Mouse (Mus musculus) embryonic facial prominence, embryonic 13.5 days (tissue): Measurements from ENCODE around the gene Gpr137b. TPM values are rescaled to one million over a fixed set of nuclear protein-coding genes. Genes with fewer than 3 reads are reported as not detected.
"Not testable (repeated sequence)": the region's sequence is repeated elsewhere in the genome, so short reads cannot be mapped to it uniquely, and the experiment has no call there.

Source experiments
- ATAC-seq: fragments of 200-750 bp; cut with Nextera tagmentation; 2 replicates; pipeline ENCODE4 v1.8.0; 2017; ENCODE audit warnings: low read depth; ENCODE audit not compliant: insufficient number of reproducible peaks, insufficient read depth, low FRiP score, low TSS enrichment
- H3K27ac ChIP-seq: fragments of 300-500 bp; sonication (generic); 2 replicates; pipeline ENCODE4 v1.5.1; 2015; ENCODE audit warnings: moderate library complexity, mild to moderate bottlenecking, inconsistent platforms
- H3K27me3 ChIP-seq: fragments of 300-500 bp; sonication (generic); 2 replicates; pipeline ENCODE4 v1.6.1; 2015; ENCODE audit warnings: mild to moderate bottlenecking, inconsistent platforms
- H3K36me3 ChIP-seq: fragments of 300-500 bp; sonication (generic); 2 replicates; pipeline ENCODE4 v1.6.1; 2015; ENCODE audit warnings: mild to moderate bottlenecking, inconsistent platforms
- H3K4me1 ChIP-seq: fragments of 300-500 bp; sonication (generic); 2 replicates; pipeline ENCODE4 v1.6.1; 2015; ENCODE audit warnings: inconsistent platforms
- H3K4me2 ChIP-seq: fragments of 300-500 bp; sonication (generic); 2 replicates; pipeline ENCODE4 v1.6.1; 2015; ENCODE audit warnings: moderate library complexity, mild to moderate bottlenecking, inconsistent platforms
- H3K4me3 ChIP-seq: fragments of 300-500 bp; sonication (generic); 2 replicates; pipeline ENCODE4 v1.5.1; 2015; ENCODE audit warnings: mild to moderate bottlenecking, inconsistent platforms
- H3K9ac ChIP-seq: fragments of 300-500 bp; sonication (generic); 2 replicates; pipeline ENCODE4 v1.6.1; 2015; ENCODE audit warnings: mild to moderate bottlenecking, inconsistent platforms
- H3K9me3 ChIP-seq: fragments of 300-500 bp; sonication (generic); 2 replicates; pipeline ENCODE4 v1.6.1; 2016; ENCODE audit warnings: inconsistent platforms
- WGBS: fragments of 180-500 bp; shearing (Covaris S2); methylation state at CpG from one replicate; pipeline ENCODE4 v1.1.7; 2015; ENCODE audit warnings: mixed read lengths; 5-methylcytosine and 5-hydroxymethylcytosine counted together
- polyA plus RNA-seq: library from polyadenylated mRNA; unstranded; fragments of >200 nt; fragmentation: Nextera tagmentation; extraction: Ambion mirVana; gene quantifications from 2 replicates; pipeline ENCODE4 v1.2.1, GENCODE M21; 2015

Gpr137b gene
- 10.6 and 11.4 TPM in 2 replicates for polyA plus RNA-seq

GRCm38 (mm10) chr13:13393228-13394095, at the start of gene Gpr137b:
Gene Gpr137b (minus strand): TSS chr13:13394014.
- not testable (repeated sequence) for H3K27me3 ChIP-seq, H3K27ac ChIP-seq, H3K4me1 ChIP-seq, H3K9me3 ChIP-seq, H3K36me3 ChIP-seq
- peak; percentile 87 for ATAC-seq
- peak within 1 kb of the TSS; percentile 59 for H3K4me2 ChIP-seq
- peak within 1 kb of the TSS; percentile 58; the same call in 1 of the 2 replicates for H3K9ac ChIP-seq
- H3K4me3 ChIP-seq = peak within 1 kb of the TSS; percentile 42
- under 1% methylated on average over 57 of the region's 78 CpGs for WGBS

- H3K27ac ChIP-seq, H3K36me3 ChIP-seq, H3K27me3 ChIP-seq, H3K9me3 ChIP-seq, H3K9ac ChIP-seq, H3K4me1 ChIP-seq: not testable (repeated sequence)
- H3K4me2 ChIP-seq = peak overlapping the region; percentile 53
- peak overlapping the region; percentile 31 for H3K4me3 ChIP-seq
- WGBS = 2% methylated on average over 19 of the region's 28 CpGs
- 0 out of 2 replicates have a peak, but pooled peaks have one; percentile 1 for ATAC-seq
These were observed 44.5 kb upstream of the Gpr137b start for GRCm38 (mm10) chr13:13438112-13438953.

- Histone ChIP-seq H3K4me2 (peak within 1 kb of the TSS; percentile 53), H3K4me3 (peak within 1 kb of the TSS; percentile 37)
- ATAC-seq = peak; percentile 86
- under 1% methylated on average over 22 of the region's 39 CpGs for WGBS
- H3K27me3 ChIP-seq, H3K36me3 ChIP-seq, H3K27ac ChIP-seq, H3K4me1 ChIP-seq, H3K9me3 ChIP-seq, H3K9ac ChIP-seq: not testable (repeated sequence)
These were observed 43.7 kb upstream of the Gpr137b start, which contains the start of gene Nid1 for GRCm38 (mm10) chr13:13437460-13438015. Gene Nid1 (plus strand): TSS chr13:13437551.

- H3K4me2 ChIP-seq, H3K9me3 ChIP-seq, H3K27ac ChIP-seq, H3K4me3 ChIP-seq, ATAC-seq, H3K36me3 ChIP-seq, H3K4me1 ChIP-seq, H3K27me3 ChIP-seq, H3K9ac ChIP-seq: not testable (repeated sequence)
- 42% methylated on average over 6 of the region's 7 CpGs for WGBS
These were observed 42.3 kb upstream of the Gpr137b start for GRCm38 (mm10) chr13:13436161-13436560.

GRCm38 (mm10) chr13:13423301-13423700, 29.5 kb upstream of the Gpr137b start:
- ATAC-seq, H3K4me2 ChIP-seq, H3K27ac ChIP-seq, H3K36me3 ChIP-seq, H3K9ac ChIP-seq, H3K4me1 ChIP-seq, H3K27me3 ChIP-seq, H3K4me3 ChIP-seq, H3K9me3 ChIP-seq: not testable (repeated sequence)
- 78% methylated on average over 2 of the region's 5 CpGs for WGBS

- ATAC-seq, H3K9ac ChIP-seq, H3K9me3 ChIP-seq, H3K4me2 ChIP-seq, H3K36me3 ChIP-seq, H3K27me3 ChIP-seq, H3K4me3 ChIP-seq, H3K4me1 ChIP-seq, H3K27ac ChIP-seq: not testable (repeated sequence)
- 90% methylated on average over 7 of the region's 12 CpGs for WGBS
These were observed 25.0 kb upstream of the Gpr137b start for GRCm38 (mm10) chr13:13418859-13419258.

GRCm38 (mm10) chr13:13416007-13416337, 22.2 kb upstream of the Gpr137b start:
- not testable (repeated sequence) for H3K4me2 ChIP-seq, ATAC-seq, H3K27ac ChIP-seq, H3K9me3 ChIP-seq, H3K36me3 ChIP-seq, H3K9ac ChIP-seq, H3K4me3 ChIP-seq, H3K4me1 ChIP-seq, H3K27me3 ChIP-seq
- 87% methylated on average over 4 of the region's 4 CpGs for WGBS

- not testable (repeated sequence) for H3K9ac ChIP-seq, H3K27ac ChIP-seq, H3K36me3 ChIP-seq, H3K9me3 ChIP-seq, H3K4me1 ChIP-seq, H3K4me3 ChIP-seq, H3K27me3 ChIP-seq
- ATAC-seq = peak; percentile 52; the same call in 1 of the 2 replicates
- H3K4me2 ChIP-seq = peak overlapping the region; percentile 39
- 35% methylated on average over 23 of the region's 23 CpGs for WGBS
These were observed 21.5 kb upstream of the Gpr137b start for GRCm38 (mm10) chr13:13415120-13416006.

- Histone ChIP-seq H3K36me3 (no peaks in the 10 kb centered on the region), H3K9me3 (0 out of 2 replicates have a peak, but pooled peaks cover 3% of the 10 kb centered on the region), H3K27me3 (no peaks in the 10 kb centered on the region), H3K4me3 (no peak overlapping the region), H3K4me1 (no peaks in the 10 kb centered on the region), H3K9ac (no peak overlapping the region), H3K4me2 (no peak overlapping the region), H3K27ac (no peak overlapping the region)
- no peak for ATAC-seq
- WGBS = 74% methylated on average over 3 of the region's 3 CpGs
These were observed 20.4 kb upstream of the Gpr137b start for GRCm38 (mm10) chr13:13414206-13414605.

GRCm38 (mm10) chr13:13405511-13405910, 11.7 kb upstream of the Gpr137b start:
- H3K4me2 ChIP-seq, H3K9me3 ChIP-seq, H3K27ac ChIP-seq, H3K27me3 ChIP-seq, H3K4me3 ChIP-seq, H3K4me1 ChIP-seq, H3K9ac ChIP-seq, H3K36me3 ChIP-seq, ATAC-seq: not testable (repeated sequence)
- no CpG with 5 or more reads among the region's 6 CpGs for WGBS
